In the genomic region with DNA sequence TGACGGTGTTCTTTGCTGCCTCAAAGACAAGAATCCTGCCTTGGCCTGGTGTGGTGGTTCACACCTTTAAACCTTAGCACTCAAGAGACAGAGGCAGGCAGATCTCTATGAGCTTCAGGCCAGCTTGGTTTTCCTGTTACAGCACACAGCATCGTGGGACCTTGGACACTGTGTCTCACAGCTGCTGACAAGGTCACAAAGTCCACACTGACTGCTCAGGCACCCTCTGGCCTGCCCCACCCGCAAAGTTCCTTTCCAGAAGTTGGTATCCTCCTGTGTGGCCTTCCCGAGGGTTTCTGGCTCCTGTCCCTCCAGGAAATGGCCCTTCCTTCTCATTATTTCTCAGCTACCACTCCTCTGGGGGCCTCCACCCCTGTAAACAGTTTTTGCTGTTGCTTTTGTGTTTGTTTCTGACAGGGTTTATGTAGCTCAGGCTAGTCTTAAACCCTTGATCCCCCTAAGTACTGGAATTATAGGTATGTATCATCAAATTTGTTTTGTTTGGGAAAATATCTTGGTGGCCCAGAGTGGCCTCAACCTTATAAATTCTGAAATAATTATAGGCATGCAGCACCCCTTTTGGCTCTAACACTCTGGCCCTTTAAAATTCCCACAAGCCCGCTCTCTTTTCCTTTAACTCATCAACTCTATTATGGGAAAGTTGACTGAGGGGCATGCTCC, we compare ENCODE assay signal across 8 mouse cellular contexts. TPM values are rescaled to one million over a fixed set of nuclear protein-coding genes. Genes with fewer than 3 reads are reported as not detected.
DNase-seq lines count a peak whose midpoint lies in the region; ATAC-seq and TF ChIP-seq lines count a peak whose summit lies in the region.

Gene Pabpc4 (plus strand): TSS at position 631 of the 681 bp plus-strand sequence.

- no peak for DNase-seq in thymus, adult 2 months
- no peak for DNase-seq in thymus, postnatal 14 days
- DNase-seq in heart, postnatal 10 days: no peak
- no peak for DNase-seq in left cerebral cortex, postnatal 4 days
- DNase-seq in frontal cortex, postnatal 36 days (ENCODE audit: low spot score in 2 of 2): no peak
- DNase-seq in thymus, adult 18-20 months: no peak

- no peak for TF ChIP-seq POLR2A in thymus, adult 2 months (IDR thresholded peaks at IDR 0.05; ENCODE audit: control insufficient read depth, extremely low read depth, insufficient read depth, low read length, poor library complexity)

- no peak for ATAC-seq in erythroblast, adult 5-6 weeks (replicated peaks; ENCODE audit: low FRiP score, poor library complexity, severe bottlenecking)
- ATAC-seq in neural tube, embryonic 13.5 days (ENCODE audit: low read depth): no peak

- no peaks in the 10 kb centered on the region for H3K36me3 ChIP-seq in thymus, adult 2 months (ENCODE audit: control insufficient read depth, insufficient read depth, low read length)
- no peaks in the 10 kb centered on the region for H3K36me3 ChIP-seq in neural tube, embryonic 13.5 days

- H3K4me1 ChIP-seq in thymus, adult 2 months (replicated peaks; ENCODE audit: control insufficient read depth, insufficient read depth, low read length): peaks cover 3% of the 10 kb centered on the region
- H3K4me1 ChIP-seq in neural tube, embryonic 13.5 days (replicated peaks): peaks cover 6% of the 10 kb centered on the region

- WGBS in thymus, adult 2 months: 71% methylated on average over 5 of the region's 5 CpGs
- whole genome bisulfite sequencing in neural tube, embryonic 13.5 days: 78% methylated on average over 5 of the region's 5 CpGs

- no peak for TF ChIP-seq CTCF in thymus, adult 2 months (IDR thresholded peaks at IDR 0.05; ENCODE audit: borderline replicate concordance, control insufficient read depth, extremely low read depth, insufficient read depth, low read length, poor library complexity)

- intact Hi-C loops in heart, postnatal 10 days (cut with DNase I): no loop called here
- intact Hi-C loops in left cerebral cortex, postnatal 4 days (cut with DNase I): no loop called here

- no peak within 1 kb of the TSS for H3K9ac ChIP-seq in neural tube, embryonic 13.5 days

- no peak within 1 kb of the TSS for H3K4me2 ChIP-seq in neural tube, embryonic 13.5 days

- H3K27me3 ChIP-seq in thymus, adult 2 months (ENCODE audit: control insufficient read depth, insufficient read depth, low read length): no peaks in the 10 kb centered on the region
- H3K27me3 ChIP-seq in neural tube, embryonic 13.5 days: no peaks in the 10 kb centered on the region

- no peak within 1 kb of the TSS for H3K4me3 ChIP-seq in thymus, adult 2 months (ENCODE audit: control insufficient read depth, insufficient read depth, low read length)
- no peak within 1 kb of the TSS for H3K4me3 ChIP-seq in neural tube, embryonic 13.5 days

- no peaks in the 10 kb centered on the region for H3K9me3 ChIP-seq in neural tube, embryonic 13.5 days

- no peak within 1 kb of the TSS for H3K27ac ChIP-seq in thymus, adult 2 months (ENCODE audit: control insufficient read depth, insufficient read depth, low read length)
- no peak within 1 kb of the TSS for H3K27ac ChIP-seq in neural tube, embryonic 13.5 days (replicated peaks)

RNA-seq across cellular contexts. Expression of gene Pabpc4, which starts in this region (rescaled TPM):
- 146 and 174 TPM in 2 replicates for polyA plus RNA-seq in thymus, adult 2 months (2012; rRNA removed)
- total RNA-seq in erythroblast, adult 5-6 weeks (2015; ENCODE audit: low replicate concordance): 139 and 182 TPM in 2 replicates
- 218 and 250 TPM in 2 replicates for total RNA-seq in erythroblast, adult 5-6 weeks (2017; ENCODE audit: low replicate concordance)
- 100 to 1,000 TPM; 259 to 282 TPM for total RNA-seq in heart, postnatal 10 days (2021)
- 10 to 100 TPM; 62.6 to 65.5 TPM for total RNA-seq in left cerebral cortex, postnatal 4 days (2021)
- polyA plus RNA-seq in neural tube, embryonic 13.5 days (2015; fragmentation: Nextera tagmentation; extraction: Ambion mirVana): 24.2 and 25.0 TPM in 2 replicates
